Mouse (Mus musculus): ENCODE measurements around the gene Csf1.
"Not testable (repeated sequence)": the region's sequence is repeated elsewhere in the genome, so short reads cannot be mapped to it uniquely, and the experiment has no call there.

Gene Csf1

GRCm38 (mm10) chr3:107746026-107746425 is 14.2 kb downstream of the Csf1 start:
- DNase-seq = no peak

- no peak for DNase-seq
These were observed 16.6 kb downstream of the Csf1 start for GRCm38 (mm10) chr3:107743650-107744049.

GRCm38 (mm10) chr3:107743107-107743506 is 17.2 kb downstream of the Csf1 start:
- no peak for DNase-seq

DNA sequence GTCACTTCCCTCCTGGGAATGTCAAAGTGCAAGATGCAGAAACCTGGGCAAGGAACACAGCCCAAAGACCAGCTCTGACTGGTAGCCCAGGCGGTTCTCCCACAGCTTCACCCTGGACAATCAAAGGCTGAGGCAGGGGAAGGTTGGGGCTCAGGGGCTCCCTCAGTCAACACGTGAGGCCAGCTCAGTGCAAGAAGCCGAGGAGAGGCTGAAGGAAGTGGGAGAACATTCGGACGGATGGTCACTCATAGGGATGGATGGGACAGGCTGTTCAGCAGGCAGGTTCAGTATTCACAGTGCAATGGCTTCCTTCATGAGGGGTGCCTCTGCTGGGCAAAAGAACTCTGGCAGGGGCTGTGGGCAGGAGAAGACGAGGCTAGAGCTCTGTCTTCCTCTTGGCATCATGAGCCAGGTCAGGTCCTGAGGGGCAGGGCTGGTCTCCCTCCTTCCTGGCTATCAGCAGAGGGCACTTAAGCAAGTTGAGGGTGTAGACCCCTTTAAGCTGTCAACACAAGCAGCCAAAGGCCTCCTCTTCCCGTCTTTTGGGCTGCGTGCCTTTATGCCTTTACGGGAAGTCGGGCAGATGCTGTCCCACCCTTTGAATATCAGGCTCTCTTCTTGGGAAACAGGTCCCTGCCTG is 18.1 kb downstream of the Csf1 start:
- no peak for DNase-seq

DNA sequence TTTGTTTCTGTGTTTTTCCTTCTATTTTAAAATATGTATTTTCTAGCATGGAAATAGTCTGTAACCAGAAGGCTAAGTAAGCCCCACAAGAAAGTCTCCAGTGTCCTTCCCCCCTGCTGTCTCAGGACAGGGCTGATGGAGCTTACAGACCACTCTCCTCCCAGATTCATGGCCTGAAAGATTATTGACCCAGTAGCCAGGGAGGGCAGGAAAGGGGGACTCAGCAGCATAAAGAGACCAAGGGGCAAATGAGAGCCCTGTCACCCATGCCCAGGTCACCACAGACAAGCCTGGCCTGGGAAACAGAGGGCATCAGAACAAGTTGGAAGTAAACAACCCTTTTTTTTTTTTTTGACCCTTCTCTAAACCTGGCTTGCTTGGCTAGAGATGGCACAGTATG is 18.9 kb downstream of the Csf1 start:
- no peak for DNase-seq

- DNase-seq = no peak
These were observed 19.6 kb downstream of the Csf1 start for GRCm38 (mm10) chr3:107740578-107741207.

GRCm38 (mm10) chr3:107739966-107740365 is 20.3 kb downstream of the Csf1 start:
- DNase-seq = no peak

GRCm38 (mm10) chr3:107739456-107739855 is 20.8 kb downstream of the Csf1 start:
- no peak for DNase-seq

GRCm38 (mm10) chr3:107738620-107739019 is 21.6 kb downstream of the Csf1 start:
- no peak for DNase-seq

GRCm38 (mm10) chr3:107737609-107738190 is 22.6 kb downstream of the Csf1 start:
- no peak for DNase-seq

- DNase-seq = not testable (repeated sequence)
These were observed 24.6 kb downstream of the Csf1 start for GRCm38 (mm10) chr3:107735620-107736019.

GRCm38 (mm10) chr3:107733329-107733728 is 26.9 kb downstream of the Csf1 start:
- DNase-seq = no peak

DNA sequence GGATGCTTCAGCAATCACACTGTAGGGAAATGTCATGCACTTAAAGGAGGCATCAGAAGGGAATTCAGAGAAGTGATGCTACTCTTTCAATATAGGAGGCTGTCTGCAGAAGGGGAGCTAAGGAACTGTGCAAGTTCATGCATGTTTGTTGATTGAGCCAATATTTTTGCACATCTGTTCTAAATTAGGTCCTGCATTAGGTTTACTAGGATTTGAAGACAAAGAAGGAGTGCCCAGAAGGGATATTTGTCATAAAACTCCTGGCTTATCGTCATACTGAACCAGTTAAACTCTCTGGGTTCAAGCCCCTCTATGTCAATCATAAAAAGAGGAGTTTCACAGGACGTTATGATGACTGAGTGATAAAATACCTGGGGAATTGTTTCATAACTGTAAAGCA is 30.0 kb downstream of the Csf1 start:
- no peak for DNase-seq

- DNase-seq = no peak
These were observed 31.8 kb downstream of the Csf1 start for GRCm38 (mm10) chr3:107728509-107728908.

GRCm38 (mm10) chr3:107715971-107716370 is 44.3 kb downstream of the Csf1 start:
- no peak for DNase-seq

DNA sequence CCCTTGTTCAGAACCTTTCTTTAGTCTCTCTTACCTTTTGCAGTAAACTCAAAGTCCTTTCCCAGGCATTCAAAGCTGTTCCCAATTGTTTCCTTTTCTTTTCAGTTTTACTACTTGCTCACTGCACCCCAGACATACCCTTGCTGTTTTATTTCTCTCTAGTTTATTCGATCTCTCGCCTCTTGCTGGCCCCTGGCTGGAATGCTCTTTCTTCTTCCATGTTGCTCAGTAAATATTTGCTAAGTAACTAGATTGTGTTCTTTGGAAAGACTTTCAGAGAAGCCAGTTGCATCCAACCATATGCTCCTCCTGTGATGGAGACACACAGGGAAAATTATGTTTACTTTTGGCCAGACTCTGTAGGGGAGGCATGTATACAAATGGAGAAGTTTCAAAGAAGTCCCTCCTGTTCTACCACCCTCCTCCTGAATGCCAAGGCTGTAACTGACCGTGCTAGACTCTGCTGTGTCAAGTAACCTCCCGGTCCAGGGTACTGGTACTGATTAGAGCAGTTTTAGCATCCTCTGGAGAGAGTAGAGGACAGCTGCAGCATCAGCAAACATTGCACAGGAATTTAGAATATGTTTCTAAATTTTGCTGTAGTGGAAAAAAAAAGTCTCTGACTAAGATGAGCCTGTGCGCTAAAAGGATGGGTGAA is 45.9 kb downstream of the Csf1 start:
- no peak for DNase-seq

GRCm38 (mm10) chr3:107712081-107712480 is 48.2 kb downstream of the Csf1 start:
- DNase-seq = no peak

DNA sequence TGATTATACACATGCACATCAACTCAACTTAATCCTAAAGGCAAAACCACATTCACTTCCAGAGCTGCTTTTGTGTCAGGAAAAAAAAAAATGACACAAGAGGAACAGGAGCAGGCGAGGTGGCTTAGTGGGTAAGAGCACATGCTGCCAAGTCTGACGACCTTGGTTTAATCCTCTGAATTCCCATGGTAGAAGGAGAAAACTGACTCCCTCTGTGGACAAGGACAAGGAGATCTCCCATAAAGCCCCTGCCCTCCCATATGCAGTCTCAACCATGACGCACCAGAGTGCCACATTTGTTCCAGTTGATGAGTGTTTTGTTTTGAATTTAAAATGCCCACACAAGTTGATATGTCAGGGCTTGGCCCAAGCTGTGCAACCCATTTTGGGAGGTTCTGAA is 51.1 kb downstream of the Csf1 start:
- DNase-seq = no peak

- DNase-seq = no peak
These were observed 53.0 kb downstream of the Csf1 start for GRCm38 (mm10) chr3:107707239-107707638.

DNA sequence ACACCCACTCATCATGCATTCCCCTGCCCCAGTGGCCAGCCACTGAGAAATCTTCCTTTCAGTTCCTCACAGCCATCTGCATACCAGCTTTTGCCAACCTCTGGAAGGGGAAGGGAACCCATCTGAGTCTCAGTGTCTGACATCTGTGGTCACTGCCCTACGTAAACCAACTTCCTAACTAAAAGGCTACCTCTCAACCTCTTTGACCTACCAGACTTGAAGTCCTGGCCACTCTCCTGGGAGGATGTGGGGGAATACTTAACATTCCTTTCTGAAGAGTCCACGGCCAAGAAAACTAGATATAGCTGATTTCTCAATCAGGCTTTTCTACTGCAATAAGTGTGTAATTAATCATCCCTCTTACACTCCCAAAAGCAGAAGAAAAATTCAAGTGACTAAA is 54.1 kb downstream of the Csf1 start:
- no peak for DNase-seq

GRCm38 (mm10) chr3:107704371-107704705 is 55.9 kb downstream of the Csf1 start:
- no peak for DNase-seq

DNA sequence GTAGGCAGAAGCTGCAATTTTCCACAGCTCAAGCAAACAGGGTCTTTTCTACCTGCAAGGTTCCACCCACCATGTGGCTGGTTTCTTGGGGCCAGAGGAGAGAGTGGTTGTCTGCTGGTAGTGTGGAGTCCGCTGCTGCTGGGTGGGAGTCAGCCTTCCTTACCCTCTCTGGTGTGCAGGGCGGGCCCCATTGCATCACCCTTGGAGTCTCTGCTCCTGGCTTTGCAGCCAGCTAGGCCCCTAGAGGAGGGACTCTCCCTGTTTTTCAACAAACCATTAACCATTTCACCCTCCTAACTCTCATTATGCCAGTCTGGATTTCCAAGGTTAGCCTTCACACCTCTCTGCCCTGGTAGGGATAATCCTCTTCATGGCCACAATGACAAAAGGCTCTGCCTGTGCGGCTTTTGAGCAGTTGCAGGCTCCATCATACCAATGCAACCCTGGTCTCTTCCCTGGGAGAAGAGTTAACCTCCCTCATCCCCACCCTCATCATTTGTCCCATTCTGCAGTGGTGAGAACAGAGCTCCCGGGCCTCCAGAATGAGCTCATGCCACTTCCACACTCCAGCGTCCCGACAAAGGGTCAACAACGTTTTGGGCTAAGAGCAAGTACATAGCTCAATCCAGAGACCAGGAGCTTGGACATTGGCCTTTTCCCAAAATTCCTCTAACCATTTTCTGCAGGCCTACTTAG is 56.4 kb downstream of the Csf1 start:
- no peak for DNase-seq

DNA sequence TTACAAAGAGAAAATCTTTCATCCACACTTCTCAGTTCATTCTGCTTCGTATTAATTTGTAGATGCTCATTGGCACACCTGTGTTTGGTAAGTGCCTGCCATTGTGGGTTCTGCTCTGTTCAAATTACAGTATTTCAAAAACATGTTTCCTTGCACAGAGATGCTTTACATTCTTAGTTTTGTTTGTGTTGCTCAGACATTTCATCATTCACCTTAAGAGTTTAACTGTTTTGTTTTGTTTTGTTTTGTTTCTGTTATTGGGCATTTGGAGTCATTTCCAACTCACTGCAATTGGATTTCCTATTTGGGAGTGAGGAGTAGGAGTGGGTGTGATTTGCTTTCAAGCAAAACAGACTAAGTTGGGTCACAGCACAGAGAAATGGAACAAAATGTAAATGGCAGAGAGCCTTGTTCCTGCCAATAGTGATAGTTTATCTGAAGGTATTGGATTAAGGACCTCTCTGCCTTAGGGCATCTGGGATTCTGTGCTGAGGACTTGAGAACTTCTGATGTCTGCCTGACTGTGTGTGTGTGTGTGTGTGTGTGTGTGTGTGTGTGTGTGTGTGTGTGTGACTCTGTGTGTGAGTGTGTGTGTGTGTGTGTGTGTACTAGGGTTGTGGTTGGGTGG is 58.4 kb downstream of the Csf1 start:
- DNase-seq = no peak
